Mouse (Mus musculus): ENCODE results near the gene Tcf7l1. TPM values are rescaled to one million over a fixed set of nuclear protein-coding genes. Genes with fewer than 3 reads are reported as not detected.

Gene Tcf7l1
- polyA plus RNA-seq, 1 experiment from 2014 or later, result 23.8 TPM

GRCm38 (mm10) chr6:72588307-72588706 is 200.7 kb downstream of the Tcf7l1 start:
- Histone ChIP-seq H3K9ac (ENCODE audit: low read depth, low read length) (no peak overlapping the region), H3K4me1 (replicated peaks; ENCODE audit: insufficient read depth, low read length) (no peaks in the 10 kb centered on the region), H3K27me3 (ENCODE audit: insufficient read depth, low read length) (no peaks in the 10 kb centered on the region), H3K9me3 (replicated peaks; ENCODE audit: low read length) (no peaks in the 10 kb centered on the region), H3K27ac (no peak overlapping the region), H3K4me2 (ENCODE audit: low read length) (no peak overlapping the region), H3K4me3 (replicated peaks; ENCODE audit: low read depth, low read length) (no peak overlapping the region), H3K36me3 (ENCODE audit: insufficient read depth, low read length) (peaks cover 14% of the 10 kb centered on the region; the same call in 1 of the 2 replicates)
- ATAC-seq (replicated peaks; ENCODE audit: low FRiP score, low read depth), result no peak
- no peak for TF ChIP-seq CTCF (IDR thresholded peaks at IDR 0.05; ENCODE audit: low read depth)
- DNase-seq (ENCODE audit: low spot score), result no peak

DNA sequence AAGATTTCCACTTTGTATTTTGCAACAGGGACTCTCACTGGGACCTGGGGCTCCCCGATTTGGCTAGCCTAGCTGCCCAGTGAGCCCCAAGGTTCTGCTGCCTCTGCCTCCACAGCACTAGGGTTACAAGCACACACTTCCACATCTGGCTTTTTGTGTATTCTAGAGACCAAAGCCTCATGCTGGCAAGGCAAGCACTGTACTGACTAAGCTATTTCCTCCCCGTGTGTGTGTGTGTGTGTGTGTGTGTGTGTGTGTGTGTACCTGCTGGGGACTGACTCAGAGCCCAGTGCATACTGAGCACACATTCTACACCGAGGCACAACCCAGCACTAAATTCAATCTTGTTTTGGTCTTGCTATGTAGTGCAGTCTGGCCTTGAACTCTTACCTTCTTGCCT is 202.4 kb downstream of the Tcf7l1 start:
- WGBS, result 85% methylated on average over 3 of the region's 3 CpGs
- no peak for TF ChIP-seq CTCF (IDR thresholded peaks at IDR 0.05; ENCODE audit: low read depth)
- H3K4me1 ChIP-seq (replicated peaks; ENCODE audit: insufficient read depth, low read length), result no peaks in the 10 kb centered on the region
- H3K9me3 ChIP-seq (replicated peaks; ENCODE audit: low read length), result no peaks in the 10 kb centered on the region
- ATAC-seq (replicated peaks; ENCODE audit: low FRiP score, low read depth), result no peak
- no peak for DNase-seq (ENCODE audit: low spot score)
- H3K36me3 ChIP-seq (ENCODE audit: insufficient read depth, low read length), result 0 out of 2 replicates have a peak, but pooled peaks cover 8% of the 10 kb centered on the region
- H3K27ac ChIP-seq, result no peak overlapping the region
- H3K9ac ChIP-seq (ENCODE audit: low read depth, low read length), result no peak overlapping the region
- no peaks in the 10 kb centered on the region for H3K27me3 ChIP-seq (ENCODE audit: insufficient read depth, low read length)
- no peak overlapping the region for H3K4me2 ChIP-seq (ENCODE audit: low read length)
- no peak overlapping the region for H3K4me3 ChIP-seq (replicated peaks; ENCODE audit: low read depth, low read length)

- Histone ChIP-seq H3K27ac (no peak overlapping the region), H3K27me3 (ENCODE audit: insufficient read depth, low read length) (no peaks in the 10 kb centered on the region), H3K4me1 (replicated peaks; ENCODE audit: insufficient read depth, low read length) (no peaks in the 10 kb centered on the region), H3K9ac (ENCODE audit: low read depth, low read length) (no peak overlapping the region), H3K36me3 (ENCODE audit: insufficient read depth, low read length) (peaks cover 15% of the 10 kb centered on the region; the same call in 1 of the 2 replicates), H3K4me3 (replicated peaks; ENCODE audit: low read depth, low read length) (no peak overlapping the region), H3K4me2 (ENCODE audit: low read length) (no peak overlapping the region), H3K9me3 (replicated peaks; ENCODE audit: low read length) (no peaks in the 10 kb centered on the region)
- 68% methylated on average over 11 of the region's 11 CpGs for WGBS
- TF ChIP-seq CTCF (IDR thresholded peaks at IDR 0.05; ENCODE audit: low read depth), result no peak
- ATAC-seq (replicated peaks; ENCODE audit: low FRiP score, low read depth), result no peak
- no peak for DNase-seq (ENCODE audit: low spot score)
Observed at GRCm38 (mm10) chr6:72584154-72584553, 204.9 kb downstream of the Tcf7l1 start.

- Histone ChIP-seq H3K4me3 (replicated peaks; ENCODE audit: low read depth, low read length) (no peak overlapping the region), H3K4me1 (replicated peaks; ENCODE audit: insufficient read depth, low read length) (no peaks in the 10 kb centered on the region), H3K4me2 (ENCODE audit: low read length) (no peak overlapping the region), H3K36me3 (ENCODE audit: insufficient read depth, low read length) (peaks cover 15% of the 10 kb centered on the region; the same call in 1 of the 2 replicates), H3K27me3 (ENCODE audit: insufficient read depth, low read length) (no peaks in the 10 kb centered on the region), H3K9ac (ENCODE audit: low read depth, low read length) (no peak overlapping the region), H3K9me3 (replicated peaks; ENCODE audit: low read length) (no peaks in the 10 kb centered on the region), H3K27ac (no peak overlapping the region)
- DNase-seq (ENCODE audit: low spot score), result no peak
- WGBS, result 84% methylated on average over 4 of the region's 4 CpGs
- no peak for TF ChIP-seq CTCF (IDR thresholded peaks at IDR 0.05; ENCODE audit: low read depth)
- ATAC-seq (replicated peaks; ENCODE audit: low FRiP score, low read depth), result no peak
Observed at GRCm38 (mm10) chr6:72583211-72583839, 205.7 kb downstream of the Tcf7l1 start.

DNA sequence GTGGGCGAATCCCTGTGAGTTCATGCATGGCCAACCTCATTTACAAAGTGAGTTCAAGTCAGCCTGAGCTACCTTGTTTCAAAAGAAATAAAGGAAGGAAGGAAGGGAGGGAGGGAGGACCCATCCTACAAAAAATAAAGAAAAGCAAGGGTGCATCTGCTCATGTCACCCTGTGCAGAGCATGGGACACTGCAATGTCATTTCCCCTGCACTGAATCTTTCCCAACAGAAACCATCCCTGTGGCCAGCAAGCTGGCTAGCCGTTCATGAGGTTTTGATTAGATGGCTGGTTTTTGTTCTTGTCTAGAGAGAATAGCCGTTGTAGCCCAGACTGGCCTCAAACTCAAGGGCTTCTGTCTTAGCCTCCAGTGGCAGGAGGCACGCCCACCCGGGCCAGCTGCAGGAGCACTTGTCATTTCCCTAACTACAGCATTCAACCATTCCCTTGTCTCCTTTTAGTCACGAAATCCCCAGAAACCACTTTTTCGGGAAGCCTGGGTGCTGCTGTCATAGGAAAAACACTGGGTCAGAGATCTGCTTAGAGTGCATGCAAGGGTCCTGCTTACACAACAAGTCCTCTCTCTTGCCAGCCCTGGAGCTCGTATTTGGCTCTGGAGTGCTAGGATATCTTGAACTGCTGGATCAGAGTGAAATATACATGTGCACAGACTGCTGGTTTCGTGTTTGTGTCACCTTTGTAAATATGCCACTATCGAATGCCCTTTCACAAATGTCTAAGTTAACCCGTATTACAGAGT is 207.2 kb downstream of the Tcf7l1 start:
- H3K9me3 ChIP-seq (replicated peaks; ENCODE audit: low read length), result no peaks in the 10 kb centered on the region
- no peak overlapping the region for H3K9ac ChIP-seq (ENCODE audit: low read depth, low read length)
- no peak overlapping the region for H3K4me2 ChIP-seq (ENCODE audit: low read length)
- no peak for DNase-seq (ENCODE audit: low spot score)
- 76% methylated on average over 11 of the region's 11 CpGs for WGBS
- no peak for TF ChIP-seq CTCF (IDR thresholded peaks at IDR 0.05; ENCODE audit: low read depth)
- ATAC-seq (replicated peaks; ENCODE audit: low FRiP score, low read depth), result no peak
- no peak overlapping the region for H3K27ac ChIP-seq
- H3K4me1 ChIP-seq (replicated peaks; ENCODE audit: insufficient read depth, low read length), result no peaks in the 10 kb centered on the region
- no peak overlapping the region for H3K4me3 ChIP-seq (replicated peaks; ENCODE audit: low read depth, low read length)
- no peaks in the 10 kb centered on the region for H3K27me3 ChIP-seq (ENCODE audit: insufficient read depth, low read length)
- peaks cover 10% of the 10 kb centered on the region; the same call in 1 of the 2 replicates for H3K36me3 ChIP-seq (ENCODE audit: insufficient read depth, low read length)

Other genes starting within 250 kb of the Tcf7l1 start
- 129 and 131 TPM in 2 replicates for gene Capg, start 244.9 kb downstream of the Tcf7l1 start, polyA plus RNA-seq (2015; fragmentation: Nextera tagmentation; extraction: Ambion mirVana)
- 16.2 and 18.1 TPM in 2 replicates for gene Elmod3, start 190.8 kb downstream of the Tcf7l1 start, polyA plus RNA-seq (2015; fragmentation: Nextera tagmentation; extraction: Ambion mirVana)
- 41.0 and 45.3 TPM in 2 replicates for gene Retsat, start 190.8 kb downstream of the Tcf7l1 start, polyA plus RNA-seq (2015; fragmentation: Nextera tagmentation; extraction: Ambion mirVana)
- 42.3 and 44.2 TPM in 2 replicates for gene Tgoln1, start 172.3 kb downstream of the Tcf7l1 start, polyA plus RNA-seq (2015; fragmentation: Nextera tagmentation; extraction: Ambion mirVana)
- gene Kcmf1, start 110.7 kb upstream of the Tcf7l1 start, polyA plus RNA-seq (2015; fragmentation: Nextera tagmentation; extraction: Ambion mirVana), result 53.6 and 57.7 TPM in 2 replicates
- 2,182 and 2,224 TPM in 2 replicates for gene Tmsb10, start 169.5 kb upstream of the Tcf7l1 start, polyA plus RNA-seq (2015; fragmentation: Nextera tagmentation; extraction: Ambion mirVana)

All from kidney, postnatal 0 days (tissue).